Mouse (Mus musculus) heart, adult 2 months (tissue): ENCODE results near the gene Maob. TPM values are rescaled to one million over a fixed set of nuclear protein-coding genes. Genes with fewer than 3 reads are reported as not detected.

Experiments used
- DNase-seq, 2 experiments: peaks; one replicate each; pipeline ENCODE4 v3.0.0; 2021
- H3K27ac ChIP-seq: fragments of 200-600 bp; 2 replicates; pipeline ENCODE4 v1.8.1; 2022
- H3K27me3 ChIP-seq: fragments of 200-500 bp; 2 replicates; pipeline ENCODE4 v1.6.1; 2012; ENCODE audit warnings: mild to moderate bottlenecking, low read length, inconsistent platforms, mixed read lengths; ENCODE audit not compliant: control insufficient read depth, insufficient read depth
- H3K36me3 ChIP-seq: fragments of 200-500 bp; 2 replicates; pipeline ENCODE4 v1.6.1; 2012; ENCODE audit warnings: low read length, inconsistent platforms; ENCODE audit not compliant: control insufficient read depth, insufficient read depth
- H3K4me1 ChIP-seq: fragments of 200-500 bp; 2 replicates; pipeline ENCODE4 v1.6.1; 2011; ENCODE audit warnings: low read length; ENCODE audit not compliant: control insufficient read depth, insufficient read depth
- H3K4me3 ChIP-seq: fragments of 200-600 bp; 2 replicates; pipeline ENCODE4 v1.8.1; 2022
- H3K79me2 ChIP-seq: fragments of 200-500 bp; replicated peaks from 2 replicates; pipeline ENCODE4 v1.6.1; 2012; ENCODE audit warnings: mild to moderate bottlenecking, inconsistent platforms, low read length, moderate library complexity, mixed read lengths; ENCODE audit not compliant: control insufficient read depth, insufficient read depth
- H3K9ac ChIP-seq: fragments of 200-500 bp; 2 replicates; pipeline ENCODE4 v1.6.1; 2012; ENCODE audit warnings: low read depth, mild to moderate bottlenecking, control low read depth, inconsistent platforms, low read length, mixed read lengths
- CTCF ChIP-seq: fragments of 200-600 bp; IDR thresholded peaks from 2 replicates; pipeline ENCODE4 v1.8.1; 2022; ENCODE audit warnings: antibody characterized with exemption, mild to moderate bottlenecking, moderate library complexity
- EP300 ChIP-seq: fragments of 200-500 bp; IDR thresholded peaks from 2 replicates; pipeline ENCODE4 v1.6.1; 2011; ENCODE audit warnings: low read depth, low read length, control low read depth; ENCODE audit not compliant: insufficient read depth
- POLR2A ChIP-seq: fragments of 200-500 bp; IDR thresholded peaks from 2 replicates; pipeline ENCODE4 v1.6.1; 2011; ENCODE audit warnings: mild to moderate bottlenecking, low read depth, low read length, control low read depth; ENCODE audit not compliant: insufficient read depth
- WGBS: fragments of 180-500 bp; shearing (Covaris S2); methylation state at CpG from one replicate; pipeline ENCODE4 v1.1.7; 2018; 5-methylcytosine and 5-hydroxymethylcytosine counted together
- intact Hi-C: fragments of 180-260 bp; cut with DNase I; formaldehyde crosslinking; loops from one replicate; pipeline ENCODE4 v1.15.1; 2025
- long read RNA-seq: library from polyadenylated mRNA; stranded (forward); transcript quantifications from one replicate; pipeline ENCODE4 v2.0.0, GENCODE M21; 2021
- polyA plus RNA-seq: library from polyadenylated mRNA; depleted of rRNA; stranded (reverse); fragments of >200 nt; gene quantifications from 2 replicates; pipeline ENCODE4 v1.2.3, GENCODE M21; 2012; rRNA removed
- total RNA-seq, 2 experiments: library from RNA; stranded (reverse); gene quantifications; 2 replicates each; pipeline ENCODE4 v1.2.3; 2021

Gene Maob
- total RNA-seq (10 to 100 TPM; 34.8 to 50.7 TPM), polyA plus RNA-seq (26.5 and 59.2 TPM in 2 replicates)
- long read RNA-seq, transcript Maob-201 (15 exons, 2,411 nt) = major isoform, 25 of 28 reads
- long read RNA-seq, partial matches to known transcripts = 1 of 28 reads
- long read RNA-seq, other reads (novel, unspliced or antisense) = 2 of 28 reads

- no peaks in the 10 kb centered on the region for H3K79me2 ChIP-seq
- peak within 1 kb of the TSS; percentile 38 for H3K4me3 ChIP-seq
- peak; percentile 63 to 65 for DNase-seq
- intact Hi-C loops = no loop called here
- H3K27ac ChIP-seq = peak within 1 kb of the TSS; percentile 56; the same call in 1 of the 2 replicates
- TF ChIP-seq EP300 (no peak), POLR2A (peak; percentile 60; the same call in 1 of the 2 replicates), CTCF (no peak)
- H3K36me3 ChIP-seq = no peaks in the 10 kb centered on the region
- peak within 1 kb of the TSS; percentile 45 for H3K9ac ChIP-seq
- WGBS = 12% methylated on average over 18 of the region's 18 CpGs
- no peaks in the 10 kb centered on the region for H3K27me3 ChIP-seq
- no peaks in the 10 kb centered on the region for H3K4me1 ChIP-seq
These were observed at the start of gene Maob for GRCm38 (mm10) chrX:16817261-16817769. Gene Maob (minus strand): TSS chrX:16817366.

- H3K36me3 ChIP-seq = no peaks in the 10 kb centered on the region
- H3K9ac ChIP-seq = no peak overlapping the region
- no peaks in the 10 kb centered on the region for H3K4me1 ChIP-seq
- no peak overlapping the region for H3K4me3 ChIP-seq
- H3K27me3 ChIP-seq = no peaks in the 10 kb centered on the region
- intact Hi-C loops = loop anchor here (1.0 kb wide), 1 partner anchor 410 kb away; no protein-coding TSS in a partner anchor
- no peak for DNase-seq
- H3K79me2 ChIP-seq = no peaks in the 10 kb centered on the region
- no peak overlapping the region for H3K27ac ChIP-seq
- no peak for TF ChIP-seq EP300
- TF ChIP-seq CTCF = peak; percentile 70
These were observed 43.1 kb upstream of the Maob start for GRCm38 (mm10) chrX:16860244-16860643.

DNA sequence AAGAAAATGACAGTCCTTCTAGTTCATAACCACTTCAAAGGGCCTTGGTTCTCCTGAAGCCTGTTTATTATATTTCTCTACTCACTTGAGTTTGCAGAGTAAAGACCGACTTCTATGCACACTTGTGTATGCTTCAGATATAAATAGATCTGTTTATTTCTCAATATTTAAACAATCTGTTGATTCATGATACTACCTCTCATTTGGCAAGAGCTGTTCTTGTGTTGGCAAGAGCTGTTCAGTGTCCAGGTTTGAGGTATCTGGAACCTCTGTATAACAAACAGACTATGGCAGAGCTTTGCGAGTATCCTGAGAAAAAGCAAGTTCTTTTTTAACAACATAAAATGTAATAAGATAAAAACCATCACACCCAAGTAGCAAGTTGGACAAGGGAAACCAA is 28.9 kb upstream of the Maob start:
- intact Hi-C loops = no loop called here
- Histone ChIP-seq H3K4me1 (no peaks in the 10 kb centered on the region), H3K4me3 (no peak overlapping the region), H3K9ac (no peak overlapping the region), H3K36me3 (no peaks in the 10 kb centered on the region), H3K79me2 (no peaks in the 10 kb centered on the region), H3K27me3 (no peaks in the 10 kb centered on the region), H3K27ac (no peak overlapping the region)
- WGBS = 89% methylated on average over 2 of the region's 2 CpGs
- no peak for DNase-seq
- TF ChIP-seq CTCF (no peak), POLR2A (no peak), EP300 (no peak)

GRCm38 (mm10) chrX:16841443-16841842 is 24.3 kb upstream of the Maob start:
- TF ChIP-seq POLR2A = no peak
- TF ChIP-seq EP300 = no peak
- no peak for TF ChIP-seq CTCF
- H3K9ac ChIP-seq = no peak overlapping the region
- no peak overlapping the region for H3K4me3 ChIP-seq
- H3K27me3 ChIP-seq = no peaks in the 10 kb centered on the region
- intact Hi-C loops = no loop called here
- WGBS = 69% methylated on average over 2 of the region's 2 CpGs
- DNase-seq = no peak
- no peaks in the 10 kb centered on the region for H3K36me3 ChIP-seq
- no peaks in the 10 kb centered on the region for H3K4me1 ChIP-seq
- H3K79me2 ChIP-seq = no peaks in the 10 kb centered on the region
- H3K27ac ChIP-seq = no peak overlapping the region

DNA sequence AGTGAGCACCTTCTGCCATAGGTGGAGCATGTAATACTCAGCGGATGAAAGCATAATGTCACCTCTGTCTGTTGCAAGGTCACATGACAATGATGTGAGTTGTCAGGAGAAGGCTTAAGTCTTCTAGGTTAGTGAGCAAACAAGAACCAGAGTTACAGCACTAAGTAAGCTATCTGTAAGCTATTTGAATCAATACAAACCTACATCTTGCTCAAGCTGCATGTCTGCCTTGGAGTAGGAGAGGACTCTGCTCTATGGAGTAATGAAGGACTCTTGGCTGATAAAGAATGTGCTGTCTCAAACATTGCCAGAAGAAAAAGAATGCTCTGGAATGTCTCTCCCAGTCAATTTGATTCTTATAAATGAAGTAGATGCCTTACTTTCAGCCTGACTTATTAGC is 20.1 kb upstream of the Maob start:
- no peak for DNase-seq
- Histone ChIP-seq H3K27me3 (no peaks in the 10 kb centered on the region), H3K27ac (no peak overlapping the region), H3K36me3 (no peaks in the 10 kb centered on the region), H3K4me3 (no peak overlapping the region), H3K4me1 (no peaks in the 10 kb centered on the region), H3K79me2 (no peaks in the 10 kb centered on the region), H3K9ac (no peak overlapping the region)
- TF ChIP-seq EP300 = no peak
- no peak for TF ChIP-seq POLR2A
- TF ChIP-seq CTCF = no peak
- 84% methylated on average over 1 of the region's 1 CpGs for WGBS
- intact Hi-C loops = no loop called here

DNA sequence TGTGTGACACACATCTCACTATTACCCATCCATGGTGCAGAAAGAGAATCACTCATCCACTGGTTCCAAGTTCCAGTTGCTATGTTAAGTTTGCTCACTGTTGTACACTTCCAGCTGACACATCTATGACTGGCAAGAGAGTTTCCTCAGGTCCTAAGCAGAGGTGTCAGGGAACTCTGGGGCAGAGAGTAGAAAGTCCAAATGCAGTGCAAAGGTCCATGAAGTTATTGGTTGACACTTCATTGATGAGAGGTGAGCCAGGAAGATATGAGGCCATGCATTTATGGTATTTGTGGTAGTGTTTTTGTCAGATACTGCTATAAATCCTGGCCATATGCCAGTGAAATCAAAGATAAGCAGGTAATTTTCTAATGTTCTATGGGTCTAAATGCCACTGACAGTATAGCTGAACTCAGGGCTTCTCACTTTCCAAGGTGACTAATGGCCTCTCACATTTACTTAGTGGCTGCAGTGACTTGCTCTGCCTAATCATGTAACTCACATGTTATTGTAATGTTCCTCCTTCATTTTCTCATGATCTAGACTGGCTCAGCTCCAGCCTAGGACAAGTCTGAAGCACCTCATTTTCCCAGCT is 19.4 kb upstream of the Maob start:
- DNase-seq = no peak
- Histone ChIP-seq H3K4me3 (no peak overlapping the region), H3K9ac (no peak overlapping the region), H3K27me3 (no peaks in the 10 kb centered on the region), H3K27ac (no peak overlapping the region), H3K79me2 (no peaks in the 10 kb centered on the region), H3K4me1 (no peaks in the 10 kb centered on the region), H3K36me3 (no peaks in the 10 kb centered on the region)
- intact Hi-C loops = no loop called here
- no peak for TF ChIP-seq CTCF
- no peak for TF ChIP-seq POLR2A
- no peak for TF ChIP-seq EP300
